29 mouse cellular contexts compared by ENCODE assay signal in genomic region chr12:34461728-34462127, GRCm38 (mm10).
DNase-seq lines count a peak whose midpoint lies in the region; ATAC-seq and TF ChIP-seq lines count a peak whose summit lies in the region.
"Had no signal": no experiment of that assay in that cellular context is flagged by ENCODE, and none has a peak within 500 bp of the region (broad histone marks: within the 10 kb centered on the region; RNA-seq: fewer than 3 reads in every experiment).

No protein-coding gene starts in this region.

- TF ChIP-seq POLR2A in lung, adult 2 months (IDR thresholded peaks at IDR 0.05; ENCODE audit: borderline replicate concordance, extremely low read depth, low read depth, low read length), result no peak

- no peak overlapping the region for H3K9ac ChIP-seq in hindbrain, embryonic 14.5 days
- H3K9ac ChIP-seq in hindbrain, embryonic 13.5 days, result no peak overlapping the region
- H3K9ac ChIP-seq: embryonic facial prominence, embryonic 12.5 days; heart, embryonic 15.5 days; hindbrain, embryonic 15.5 days; intestine, embryonic 15.5 days; liver, embryonic 14.5 days; lung, embryonic 15.5 days; neural tube, embryonic 12.5 days had no signal

- no peak for TF ChIP-seq CTCF in lung, adult 2 months (IDR thresholded peaks at IDR 0.05; ENCODE audit: insufficient read depth, low read length)

- H3K36me3 ChIP-seq in hindbrain, embryonic 14.5 days (replicated peaks; ENCODE audit: control insufficient read depth, insufficient read depth), result no peaks in the 10 kb centered on the region
- no peaks in the 10 kb centered on the region for H3K36me3 ChIP-seq in hindbrain, embryonic 13.5 days
- H3K36me3 ChIP-seq: embryonic facial prominence, embryonic 12.5 days; heart, embryonic 15.5 days; hindbrain, embryonic 15.5 days; intestine, embryonic 15.5 days; lung, embryonic 15.5 days; midbrain, embryonic 10.5 days; neural tube, embryonic 12.5 days had no signal

- H3K4me3 ChIP-seq in hindbrain, embryonic 14.5 days (replicated peaks; ENCODE audit: low read length), result no peak overlapping the region
- H3K4me3 ChIP-seq in hindbrain, embryonic 13.5 days, result no peak overlapping the region
- H3K4me3 ChIP-seq in lung, adult 2 months (replicated peaks; ENCODE audit: extremely low read depth, low read depth, low read length), result no peak overlapping the region
- H3K4me3 ChIP-seq: embryonic facial prominence, embryonic 12.5 days; heart, embryonic 15.5 days; hindbrain, embryonic 15.5 days; intestine, embryonic 15.5 days; layer of hippocampus, adult 2 months; lung, embryonic 15.5 days; midbrain, embryonic 10.5 days; myocyte; neural tube, embryonic 12.5 days had no signal

- H3K4me2 ChIP-seq in hindbrain, embryonic 14.5 days (replicated peaks), result no peak overlapping the region
- no peak overlapping the region for H3K4me2 ChIP-seq in hindbrain, embryonic 13.5 days
- H3K4me2 ChIP-seq: embryonic facial prominence, embryonic 12.5 days; heart, embryonic 15.5 days; hindbrain, embryonic 15.5 days; intestine, embryonic 15.5 days; lung, embryonic 15.5 days; neural tube, embryonic 12.5 days had no signal

- no peaks in the 10 kb centered on the region for H3K9me3 ChIP-seq in hindbrain, embryonic 14.5 days (ENCODE audit: control insufficient read depth, low read length)
- no peaks in the 10 kb centered on the region for H3K9me3 ChIP-seq in hindbrain, embryonic 13.5 days
- H3K9me3 ChIP-seq: embryonic facial prominence, embryonic 12.5 days; heart, embryonic 15.5 days; hindbrain, embryonic 15.5 days; intestine, embryonic 15.5 days; lung, embryonic 15.5 days; midbrain, embryonic 10.5 days; neural tube, embryonic 12.5 days had no signal

- peak; percentile 43 for DNase-seq in hindbrain, embryonic 14.5 days (ENCODE audit: low spot score)
- DNase-seq in brain, adult 2 months (ENCODE audit: low read depth, low spot score), result peak; percentile 73
- DNase-seq in cerebellum, adult 11-12 months, result peak; percentile 12
- DNase-seq in cerebellum, postnatal 10 days, result peak; percentile 66 to 76
- no peak for DNase-seq in lung, adult 2 months
- DNase-seq in left cerebral cortex, adult 8-10 months (ENCODE audit: low spot score in 2 of 2), result no peak
- DNase-seq: adrenal gland, postnatal 10 days; embryo, embryonic 11 days; kidney, adult 2 months; kidney, postnatal 36 days; liver; right cerebral cortex, postnatal 4 days; thymus, adult 18-20 months; thymus, postnatal 25 days had no signal

- no peaks in the 10 kb centered on the region for H3K4me1 ChIP-seq in hindbrain, embryonic 14.5 days (replicated peaks; ENCODE audit: control insufficient read depth, insufficient read depth, low read length)
- no peaks in the 10 kb centered on the region for H3K4me1 ChIP-seq in hindbrain, embryonic 13.5 days (replicated peaks)
- H3K4me1 ChIP-seq in lung, adult 2 months (ENCODE audit: control insufficient read depth, insufficient read depth, low read length), result no peaks in the 10 kb centered on the region
- H3K4me1 ChIP-seq: embryonic facial prominence, embryonic 12.5 days; heart, embryonic 15.5 days; hindbrain, embryonic 15.5 days; intestine, embryonic 15.5 days; lung, embryonic 15.5 days; midbrain, embryonic 10.5 days; neural tube, embryonic 12.5 days had no signal

- ATAC-seq in hindbrain, embryonic 14.5 days (ENCODE audit: low FRiP score), result no peak
- ATAC-seq in hindbrain, embryonic 13.5 days (ENCODE audit: low FRiP score), result no peak
- ATAC-seq: forebrain, embryonic 16.5 days; intestine, embryonic 15.5 days; midbrain, embryonic 16.5 days; Patski had no signal

- WGBS in hindbrain, embryonic 14.5 days, result 47% methylated on average over 1 of the region's 1 CpGs
- WGBS in hindbrain, embryonic 13.5 days, result 56% methylated on average over 1 of the region's 1 CpGs
- WGBS in lung, adult 2 months, result 80% methylated on average over 1 of the region's 1 CpGs

- H3K27me3 ChIP-seq in hindbrain, embryonic 14.5 days (ENCODE audit: control insufficient read depth, insufficient read depth, low read length), result no peaks in the 10 kb centered on the region
- no peaks in the 10 kb centered on the region for H3K27me3 ChIP-seq in hindbrain, embryonic 13.5 days
- H3K27me3 ChIP-seq: embryonic facial prominence, embryonic 12.5 days; heart, embryonic 15.5 days; hindbrain, embryonic 15.5 days; intestine, embryonic 15.5 days; lung, embryonic 15.5 days; neural tube, embryonic 12.5 days had no signal

- H3K27ac ChIP-seq in hindbrain, embryonic 14.5 days, result no peak overlapping the region
- H3K27ac ChIP-seq in hindbrain, embryonic 13.5 days, result no peak overlapping the region
- H3K27ac ChIP-seq: embryonic facial prominence, embryonic 12.5 days; heart, embryonic 15.5 days; hindbrain, embryonic 15.5 days; intestine, embryonic 15.5 days; layer of hippocampus, adult 2 months; liver, embryonic 14.5 days; lung, embryonic 15.5 days; midbrain, embryonic 10.5 days; neural tube, embryonic 12.5 days; stomach, postnatal 0 days had no signal

Comparison
In these comparisons a context has a peak if more than half of its experiments do, and no peak if none do; other contexts are left out.
1. DNase-seq: peak in hindbrain, embryonic 14.5 days (single experiment), brain, adult 2 months (single experiment), cerebellum, adult 11-12 months (single experiment) and cerebellum, postnatal 10 days (2 of 2); none in lung, adult 2 months (single experiment) and left cerebral cortex, adult 8-10 months (0 of 2).